Mouse (Mus musculus) heart, embryonic 10.5 days (tissue): Measurements from ENCODE around the gene Gm20661. TPM values are rescaled to one million over a fixed set of nuclear protein-coding genes. Genes with fewer than 3 reads are reported as not detected.

Experiments
- DNase-seq: peaks from one replicate; pipeline ENCODE4 v3.0.0-alpha.2; 2017; ENCODE audit warnings: low spot score
- H3K27ac ChIP-seq: fragments of 300-500 bp; sonication (generic); 2 replicates; pipeline ENCODE4 v1.5.1; 2016; ENCODE audit warnings: mild to moderate bottlenecking
- H3K27me3 ChIP-seq: fragments of 300-500 bp; sonication (generic); 2 replicates; pipeline ENCODE4 v1.6.1; 2016; ENCODE audit warnings: mild to moderate bottlenecking; ENCODE audit not compliant: poor library complexity, insufficient read depth, severe bottlenecking
- H3K36me3 ChIP-seq: fragments of 300-500 bp; sonication (generic); 2 replicates; pipeline ENCODE4 v1.6.1; 2016; ENCODE audit warnings: mild to moderate bottlenecking, moderate library complexity
- H3K4me1 ChIP-seq: fragments of 300-500 bp; sonication (generic); 2 replicates; pipeline ENCODE4 v1.6.1; 2016; ENCODE audit warnings: mild to moderate bottlenecking
- H3K4me3 ChIP-seq: fragments of 300-500 bp; sonication (generic); 2 replicates; pipeline ENCODE4 v1.5.1; 2016; ENCODE audit warnings: mild to moderate bottlenecking, moderate library complexity
- H3K9me3 ChIP-seq: fragments of 300-500 bp; sonication (generic); 2 replicates; pipeline ENCODE4 v1.6.1; 2016; ENCODE audit warnings: mild to moderate bottlenecking, moderate library complexity
- WGBS: fragments of 180-500 bp; shearing (Covaris S2); methylation state at CpG from one replicate; pipeline ENCODE4 v1.1.7; 2016; 5-methylcytosine and 5-hydroxymethylcytosine counted together
- polyA plus RNA-seq: library from polyadenylated mRNA; unstranded; fragments of >200 nt; fragmentation: Nextera tagmentation; extraction: Ambion mirVana; gene quantifications from 2 replicates; pipeline ENCODE4 v1.2.1, GENCODE M21; 2016

The Gm20661 gene
- polyA plus RNA-seq, 1 experiment from 2014 or later: 2.2 TPM

DNA sequence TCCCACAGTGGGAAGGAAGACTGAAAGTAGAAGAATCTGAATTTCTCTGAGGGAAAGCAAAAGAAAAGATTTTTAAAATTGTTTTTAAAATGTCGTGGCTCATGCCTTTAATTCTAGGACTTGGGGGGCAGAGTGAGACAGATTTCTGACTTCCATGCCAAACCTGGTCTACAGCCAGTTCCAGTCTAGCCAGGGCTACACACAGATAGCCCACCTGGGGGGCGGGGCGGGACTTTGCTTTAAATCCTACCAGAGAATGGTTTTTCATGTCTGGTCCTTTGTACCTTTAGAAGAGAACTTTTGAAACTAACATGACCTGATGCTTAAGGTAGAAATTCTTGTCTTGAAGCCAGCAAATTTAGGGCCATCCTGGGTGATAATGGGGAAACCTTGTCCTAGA lies 40.4 kb downstream of the Gm20661 start:
- H3K9me3 ChIP-seq: 0 out of 2 replicates have a peak, but pooled peaks cover 2% of the 10 kb centered on the region
- H3K4me1 ChIP-seq: peaks cover 7% of the 10 kb centered on the region; the same call in 1 of the 2 replicates
- H3K27ac ChIP-seq: no peak overlapping the region
- peaks cover 44% of the 10 kb centered on the region for H3K36me3 ChIP-seq
- 90% methylated on average over 3 of the region's 3 CpGs for WGBS
- no peak for DNase-seq
- H3K4me3 ChIP-seq: no peak overlapping the region
- H3K27me3 ChIP-seq: no peaks in the 10 kb centered on the region

DNA sequence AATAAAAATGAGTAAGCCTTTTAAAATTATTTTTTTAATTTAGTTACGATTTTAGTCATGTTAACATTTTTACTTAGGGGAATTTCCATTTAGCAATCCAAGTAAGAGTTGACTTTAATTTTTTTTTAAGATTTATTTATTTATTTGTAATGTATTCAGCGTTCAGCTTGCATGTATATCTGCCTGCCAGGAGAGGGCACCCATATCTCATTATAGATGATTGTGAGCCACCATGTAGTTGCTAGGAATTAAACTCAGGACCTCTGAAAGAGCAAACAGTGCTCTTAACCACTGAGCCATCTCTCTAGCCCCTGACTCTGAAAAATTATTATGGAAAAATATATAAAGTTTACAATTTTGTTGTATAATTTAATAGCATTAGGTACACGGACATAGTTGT lies 43.7 kb downstream of the Gm20661 start:
- Histone ChIP-seq H3K4me3 (no peak overlapping the region), H3K27me3 (no peaks in the 10 kb centered on the region), H3K4me1 (no peaks in the 10 kb centered on the region), H3K9me3 (0 out of 2 replicates have a peak, but pooled peaks cover 2% of the 10 kb centered on the region), H3K36me3 (peaks cover 55% of the 10 kb centered on the region), H3K27ac (no peak overlapping the region)
- 90% methylated on average over 3 of the region's 3 CpGs for WGBS
- no peak for DNase-seq

DNA sequence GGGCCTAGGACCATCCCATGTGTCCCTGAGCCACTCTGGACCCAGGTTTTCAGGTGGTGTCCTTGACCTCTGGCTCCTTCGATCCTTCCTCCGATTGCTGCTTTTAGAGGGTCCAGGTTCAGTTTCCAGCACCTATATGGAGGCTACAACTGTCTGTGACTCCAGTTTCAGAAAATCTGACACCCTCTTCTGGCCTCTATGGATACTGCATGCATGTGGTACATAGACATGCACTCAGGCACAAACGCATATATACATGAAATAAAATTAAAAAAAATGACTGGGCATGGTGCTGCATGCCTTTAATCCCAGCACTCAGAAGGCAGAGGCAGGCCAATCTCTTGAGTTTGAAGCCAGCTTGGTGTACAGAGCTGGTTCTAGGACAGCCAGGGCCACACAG lies 45.0 kb downstream of the Gm20661 start:
- Histone ChIP-seq H3K27ac (no peak overlapping the region), H3K4me3 (no peak overlapping the region), H3K4me1 (no peaks in the 10 kb centered on the region), H3K36me3 (peaks cover 68% of the 10 kb centered on the region), H3K9me3 (0 out of 2 replicates have a peak, but pooled peaks cover 2% of the 10 kb centered on the region), H3K27me3 (no peaks in the 10 kb centered on the region)
- 96% methylated on average over 3 of the region's 3 CpGs for WGBS
- DNase-seq: no peak

DNA sequence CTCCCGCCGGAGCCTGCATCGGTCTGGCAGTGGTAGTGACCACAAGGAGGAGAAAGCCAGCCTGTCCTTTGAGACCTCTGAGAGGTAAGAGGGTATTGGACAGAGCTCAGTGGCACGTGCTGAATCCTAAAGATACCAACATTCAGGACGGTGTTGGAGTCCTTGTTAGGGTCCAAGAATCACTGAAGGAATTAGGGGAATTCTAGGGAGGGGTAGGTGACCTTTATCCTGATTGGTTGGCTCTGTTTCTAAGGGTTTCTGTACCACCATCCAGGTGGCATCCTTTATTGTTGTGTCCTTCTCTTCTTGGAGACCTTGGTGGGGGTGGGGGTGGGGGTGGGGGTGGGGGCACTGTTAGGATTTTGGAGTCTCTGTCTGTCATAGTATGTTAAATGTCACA lies 49.3 kb downstream of the Gm20661 start:
- no peaks in the 10 kb centered on the region for H3K4me1 ChIP-seq
- 0 out of 2 replicates have a peak, but pooled peaks cover 2% of the 10 kb centered on the region for H3K9me3 ChIP-seq
- no peak for DNase-seq
- H3K27ac ChIP-seq: no peak overlapping the region
- no peaks in the 10 kb centered on the region for H3K27me3 ChIP-seq
- whole genome bisulfite sequencing: 88% methylated on average over 5 of the region's 5 CpGs
- H3K4me3 ChIP-seq: no peak overlapping the region
- peaks cover 69% of the 10 kb centered on the region for H3K36me3 ChIP-seq

DNA sequence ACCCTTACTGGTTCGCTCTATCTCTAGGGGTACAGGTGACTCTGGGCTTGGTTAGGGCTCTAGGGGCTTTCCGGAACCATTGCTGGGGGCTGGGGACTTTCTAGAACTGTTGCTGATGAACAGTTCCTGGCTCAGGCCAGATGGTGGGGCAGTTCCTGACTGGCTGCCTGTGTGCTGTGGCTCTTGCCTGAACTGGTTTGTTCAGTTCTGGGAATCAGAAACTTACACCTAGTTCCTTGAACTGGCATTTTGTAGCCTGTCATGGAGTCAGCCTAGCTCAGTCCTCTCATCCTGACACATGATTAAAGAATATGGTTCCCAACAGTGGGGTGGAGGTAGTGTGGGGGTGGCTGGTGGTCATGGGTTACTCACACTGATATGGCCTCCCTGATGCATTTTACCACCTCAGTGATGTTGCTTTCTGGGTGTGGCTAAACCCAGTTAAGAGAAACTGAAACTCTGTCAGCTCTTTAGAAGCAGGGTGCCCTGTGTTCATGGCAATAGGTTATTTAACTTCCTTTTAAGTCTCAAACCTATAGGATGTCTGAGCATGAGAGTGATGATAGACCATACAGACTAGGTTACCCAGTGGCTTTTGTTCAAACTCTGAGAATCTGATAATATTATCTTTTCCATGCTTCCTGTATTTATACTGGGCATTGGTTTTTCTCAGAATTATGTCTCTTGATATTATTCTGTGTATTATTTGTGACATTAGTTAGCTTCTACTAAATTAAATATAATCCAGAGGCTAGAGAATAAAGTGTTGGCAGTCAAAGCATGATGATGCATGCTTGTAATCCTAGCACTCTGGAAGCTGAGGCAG lies 52.7 kb downstream of the Gm20661 start:
- H3K27me3 ChIP-seq: no peaks in the 10 kb centered on the region
- DNase-seq: no peak
- no peaks in the 10 kb centered on the region for H3K4me1 ChIP-seq
- H3K9me3 ChIP-seq: no peaks in the 10 kb centered on the region
- WGBS: 96% methylated on average over 2 of the region's 2 CpGs
- H3K4me3 ChIP-seq: no peak overlapping the region
- H3K27ac ChIP-seq: no peak overlapping the region
- peaks cover 75% of the 10 kb centered on the region for H3K36me3 ChIP-seq

Other genes with a start within 250 kb of the Gm20661 start
- gene Rbm5, start 212.1 kb upstream of the Gm20661 start, polyA plus RNA-seq: 131 and 159 TPM in 2 replicates
- 59.6 and 67.1 TPM in 2 replicates for gene Rbm6, start 109.8 kb upstream of the Gm20661 start, polyA plus RNA-seq
- gene Mon1a, start 94.9 kb upstream of the Gm20661 start, polyA plus RNA-seq: 10.7 and 10.8 TPM in 2 replicates
- gene Mst1r, start 76.2 kb upstream of the Gm20661 start, polyA plus RNA-seq: 3.8 and 4.1 TPM in 2 replicates
- not detected in 2 replicates for gene Actl11, start 54.6 kb upstream of the Gm20661 start, polyA plus RNA-seq
- gene Camkv, start 47.4 kb upstream of the Gm20661 start, polyA plus RNA-seq: 0.79 and 2.3 TPM in 2 replicates
- gene Traip, start 32.9 kb upstream of the Gm20661 start, polyA plus RNA-seq: 18.7 and 30.8 TPM in 2 replicates
- 29.4 and 33.6 TPM in 2 replicates for gene Uba7, start 7.6 kb upstream of the Gm20661 start, polyA plus RNA-seq
- 58.7 and 71.1 TPM in 2 replicates for gene Inka1, start 2.8 kb downstream of the Gm20661 start, polyA plus RNA-seq
- 4.0 and 5.2 TPM in 2 replicates for gene Cdhr4, start 9.4 kb downstream of the Gm20661 start, polyA plus RNA-seq
- 0.69 and 1.0 TPM in 2 replicates for gene Gm20662, start 13.3 kb downstream of the Gm20661 start, polyA plus RNA-seq
- gene Ip6k1, start 19.4 kb downstream of the Gm20661 start, polyA plus RNA-seq: 40.7 and 42.3 TPM in 2 replicates
- gene Gmppb, start 66.2 kb downstream of the Gm20661 start, polyA plus RNA-seq: 30.4 and 30.7 TPM in 2 replicates
- gene Amigo3, start 70.1 kb downstream of the Gm20661 start, polyA plus RNA-seq: 2.5 and 3.2 TPM in 2 replicates
- 1.6 TPM in 2 replicates for gene Mst1, start 97.4 kb downstream of the Gm20661 start, polyA plus RNA-seq
- 31.8 and 33.1 TPM in 2 replicates for gene Rnf123, start 100.3 kb downstream of the Gm20661 start, polyA plus RNA-seq
- 80.7 and 84.4 TPM in 2 replicates for gene Apeh, start 111.5 kb downstream of the Gm20661 start, polyA plus RNA-seq
- 1.3 and 1.4 TPM in 2 replicates for gene Bsn, start 207.3 kb downstream of the Gm20661 start, polyA plus RNA-seq